Mouse (Mus musculus) liver, embryonic 14.5 days (tissue): ENCODE results near the gene Rabggta. TPM values are rescaled to one million over a fixed set of nuclear protein-coding genes. Genes with fewer than 3 reads are reported as not detected.
A peak's percentile ranks its signal among the peaks of the same experiment; 100 is the strongest.
"Not testable (repeated sequence)": the region's sequence is repeated elsewhere in the genome, so short reads cannot be mapped to it uniquely, and the experiment has no call there.

ENCODE experiments used
- ATAC-seq: fragments of 200-750 bp; cut with Nextera tagmentation; 2 replicates; pipeline ENCODE4 v1.8.0; 2017; ENCODE audit warnings: moderate number of reproducible peaks, mild to moderate bottlenecking, moderate library complexity; ENCODE audit not compliant: insufficient read depth
- DNase-seq, 3 experiments: peaks; one replicate each; pipeline ENCODE4 v3.0.0-alpha.2; 2012 to 2013; ENCODE audit warnings: low read depth in 3 of 3, low spot score in 3 of 3
- H3K27ac ChIP-seq: fragments of 300-500 bp; sonication (generic); 2 replicates; pipeline ENCODE4 v1.5.1; 2014; ENCODE audit warnings: moderate library complexity, mild to moderate bottlenecking, control low read depth, inconsistent platforms
- H3K27me3 ChIP-seq: fragments of 300-500 bp; sonication (generic); 2 replicates; pipeline ENCODE4 v1.6.1; 2014; ENCODE audit warnings: mild to moderate bottlenecking, low read length, moderate library complexity; ENCODE audit not compliant: control insufficient read depth, insufficient read depth
- H3K36me3 ChIP-seq: fragments of 300-500 bp; sonication (generic); replicated peaks from 2 replicates; pipeline ENCODE4 v1.6.1; 2014; ENCODE audit warnings: low read depth; ENCODE audit not compliant: control insufficient read depth, insufficient read depth
- H3K4me1 ChIP-seq, 2 experiments: fragments of 200-500 bp in 1 of 2; fragments of 300-500 bp in 1 of 2; sonication (generic) in 1 of 2; replicated peaks; 2 replicates each; pipeline ENCODE4 v1.6.1; 2012 to 2014; ENCODE audit warnings: antibody characterized with exemption in 1 of 2, inconsistent platforms in 1 of 2, low read length in 1 of 2; ENCODE audit not compliant: control insufficient read depth in 2 of 2, insufficient read depth in 2 of 2
- H3K4me2 ChIP-seq: fragments of 300-500 bp; sonication (generic); 2 replicates; pipeline ENCODE4 v1.6.1; 2014; ENCODE audit warnings: low read depth, mild to moderate bottlenecking, control low read depth, moderate library complexity
- H3K4me3 ChIP-seq, 2 experiments: fragments of 200-500 bp in 1 of 2; fragments of 300-500 bp in 1 of 2; sonication (generic) in 1 of 2; 2 replicates each; pipeline ENCODE4 v1.5.1; 2012 to 2014; ENCODE audit warnings: low read depth in 2 of 2, low read length in 2 of 2, mild to moderate bottlenecking in 2 of 2, control low read depth in 1 of 2, inconsistent platforms in 1 of 2, moderate library complexity in 1 of 2; ENCODE audit not compliant: insufficient read depth in 1 of 2
- H3K9ac ChIP-seq: fragments of 300-500 bp; sonication (generic); replicated peaks from 2 replicates; pipeline ENCODE4 v1.6.1; 2014; ENCODE audit warnings: mild to moderate bottlenecking, control low read depth, moderate library complexity
- H3K9me3 ChIP-seq: fragments of 300-500 bp; sonication (generic); 2 replicates; pipeline ENCODE4 v1.6.1; 2016; ENCODE audit warnings: low read length, mixed read lengths; ENCODE audit not compliant: control insufficient read depth
- CTCF ChIP-seq: IDR thresholded peaks from 2 replicates; pipeline ENCODE4 v1.5.1; 2016; ENCODE audit warnings: antibody characterized with exemption, low read depth, control low read depth
- EP300 ChIP-seq: IDR thresholded peaks from 2 replicates; pipeline ENCODE4 v1.6.1; 2016; ENCODE audit warnings: antibody characterized with exemption, low read depth
- WGBS: fragments of 180-500 bp; shearing (Covaris S2); extraction: QIAGEN DNeasy Blood & Tissue Kit; methylation state at CpG from one replicate; pipeline ENCODE4 v1.1.7; 2014; ENCODE audit not compliant: insufficient replicate concordance; 5-methylcytosine and 5-hydroxymethylcytosine counted together
- polyA plus RNA-seq, 2 experiments: library from polyadenylated mRNA; depleted of rRNA in 1 of 2; stranded (reverse) in 1 of 2; unstranded in 1 of 2; fragments of >200 nt; fragmentation: Nextera tagmentation in 1 of 2; extraction: Ambion mirVana in 1 of 2; gene quantifications; 2 replicates each; pipeline versions ENCODE4 v1.2.1 to v1.2.3; 2012 to 2014

Rabggta gene
- polyA plus RNA-seq, 2 experiments, result 8.1 to 10.9 TPM

DNA sequence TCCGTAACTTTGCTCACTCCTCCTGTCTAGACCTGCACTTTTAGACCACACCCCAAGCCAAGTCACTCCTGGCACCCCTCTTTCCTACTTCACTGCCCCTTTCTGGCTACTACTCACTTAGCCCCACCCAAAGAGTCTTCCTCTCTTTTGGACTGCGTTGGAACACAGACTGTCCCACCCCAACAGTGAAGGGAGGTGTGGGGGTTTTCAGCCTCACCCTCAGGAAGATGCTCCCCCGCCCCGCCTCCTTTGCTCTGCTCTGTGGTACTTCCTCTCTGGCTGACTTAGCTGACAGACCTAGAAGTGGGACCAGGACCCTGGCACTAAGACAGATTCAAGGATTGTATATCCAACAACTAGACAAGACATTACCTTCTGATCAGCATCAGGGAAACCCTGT lies 43.6 kb upstream of the Rabggta start, which contains the start of gene Ltb4r1:
Gene Ltb4r1, plus strand, starts transcription at position 267 of the 400 bp plus-strand sequence.
- Histone ChIP-seq H3K27ac (no peak within 1 kb of the TSS), H3K4me3 (peak within 1 kb of the TSS in 1 of 2 experiments; percentile 7; a peak in 1 of 4 replicates), H3K9ac (no peak within 1 kb of the TSS), H3K4me1 (peaks cover 9 to 31% of the 10 kb centered on the region in 2 experiments), H3K4me2 (no peak within 1 kb of the TSS; the same call in 1 of the 2 replicates), H3K36me3 (no peaks in the 10 kb centered on the region), H3K27me3 (peaks cover 33% of the 10 kb centered on the region), H3K9me3 (no peaks in the 10 kb centered on the region)
- DNase-seq (no peak), ATAC-seq (no peak)
- TF ChIP-seq CTCF, result no peak
- WGBS, result 21% methylated on average over 4 of the region's 4 CpGs

DNA sequence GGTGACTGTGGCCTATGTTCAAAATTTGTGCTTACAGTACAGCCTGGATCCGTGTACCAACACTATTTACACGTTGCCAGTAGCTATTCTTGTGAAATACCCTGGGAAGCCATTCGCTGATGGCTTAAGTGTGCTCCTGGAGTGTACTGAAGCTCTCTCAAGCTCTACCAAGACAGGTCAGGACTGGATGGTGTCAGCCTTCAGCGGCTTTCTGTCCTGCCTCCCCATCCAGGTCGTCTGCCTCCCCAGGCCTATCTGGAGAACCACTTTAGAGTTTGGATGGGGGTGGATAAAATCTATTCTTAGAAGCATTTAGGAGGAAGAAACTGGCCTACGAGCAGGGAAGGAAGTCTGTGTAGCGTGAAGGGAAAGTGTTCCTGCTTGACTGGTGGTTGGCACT lies 41.1 kb upstream of the Rabggta start:
- 35% methylated on average over 7 of the region's 7 CpGs for WGBS
- TF ChIP-seq CTCF, result no peak
- Histone ChIP-seq H3K27me3 (peaks cover 33% of the 10 kb centered on the region), H3K9me3 (no peaks in the 10 kb centered on the region), H3K9ac (no peak overlapping the region), H3K27ac (no peak overlapping the region), H3K4me2 (peak overlapping the region; percentile 74; the same call in 1 of the 2 replicates), H3K4me3 (no peak overlapping the region), H3K4me1 (peaks cover 3 to 12% of the 10 kb centered on the region in 2 experiments), H3K36me3 (no peaks in the 10 kb centered on the region)
- DNase-seq (no peak), ATAC-seq (no peak)

DNA sequence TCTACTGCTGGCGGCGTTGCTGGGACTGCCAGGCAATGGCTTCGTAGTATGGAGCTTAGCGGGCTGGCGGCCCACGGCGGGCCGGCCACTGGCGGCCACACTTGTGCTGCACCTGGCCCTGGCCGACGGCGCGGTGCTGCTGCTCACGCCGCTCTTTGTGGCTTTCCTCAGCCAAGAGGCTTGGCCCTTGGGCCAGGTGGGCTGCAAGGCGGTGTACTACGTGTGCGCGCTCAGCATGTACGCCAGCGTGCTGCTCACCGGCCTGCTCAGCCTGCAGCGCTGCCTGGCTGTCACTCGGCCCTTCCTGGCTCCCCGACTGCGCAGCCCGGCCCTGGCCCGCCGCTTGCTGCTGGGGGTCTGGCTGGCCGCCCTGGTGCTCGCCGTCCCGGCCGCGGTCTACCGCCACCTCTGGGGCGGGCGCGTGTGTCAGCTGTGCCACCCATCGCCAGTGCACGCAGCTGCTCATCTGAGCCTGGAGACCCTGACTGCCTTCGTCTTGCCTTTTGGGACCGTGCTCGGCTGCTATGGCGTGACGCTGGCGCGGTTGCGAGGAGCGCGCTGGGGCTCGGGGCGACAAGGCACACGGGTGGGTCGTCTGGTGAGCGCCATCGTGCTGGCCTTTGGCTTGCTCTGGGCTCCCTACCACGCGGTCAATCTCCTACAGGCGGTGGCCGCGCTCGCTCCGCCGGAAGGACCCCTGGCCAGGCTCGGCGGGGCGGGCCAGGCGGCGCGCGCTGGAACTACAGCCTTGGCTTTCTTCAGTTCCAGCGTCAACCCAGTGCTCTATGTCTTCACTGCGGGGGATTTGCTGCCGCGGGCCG lies 40.1 kb upstream of the Rabggta start:
- Histone ChIP-seq H3K27ac (no peak overlapping the region), H3K9me3 (no peaks in the 10 kb centered on the region), H3K36me3 (no peaks in the 10 kb centered on the region), H3K4me1 (peaks cover 2 to 9% of the 10 kb centered on the region in 2 experiments; a peak in 3 of 4 replicates), H3K27me3 (peaks cover 31% of the 10 kb centered on the region), H3K4me3 (peak overlapping the region; percentile 29 to 48), H3K4me2 (peak overlapping the region; percentile 74), H3K9ac (peak overlapping the region; percentile 42)
- peak; percentile 30; the same call in 1 of the 2 replicates for ATAC-seq
- TF ChIP-seq EP300 (no peak), CTCF (0 out of 2 replicates have a peak, but pooled peaks have one; percentile 15)
- DNase-seq, result no peak
- WGBS, result 3% methylated on average over 77 of the region's 77 CpGs

DNA sequence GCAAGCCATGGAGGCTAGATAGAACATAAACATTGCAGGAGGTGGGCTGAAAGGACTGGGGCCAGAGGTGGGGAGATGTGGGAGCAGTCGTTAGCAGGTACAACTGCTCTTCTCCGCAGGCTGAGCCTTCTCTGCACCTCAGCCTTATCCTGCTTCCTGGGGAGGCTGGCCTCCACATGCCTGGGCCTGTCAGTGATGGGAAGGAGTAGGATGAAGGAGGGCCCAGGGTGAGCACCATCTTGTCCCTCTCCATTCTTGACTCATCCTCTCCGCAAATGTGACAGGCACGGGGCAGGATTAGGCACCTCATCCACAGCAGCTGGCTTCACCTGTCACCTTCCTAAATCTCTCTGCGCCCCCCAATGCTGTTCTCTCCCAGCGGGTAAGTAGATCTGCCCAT lies 39.1 kb upstream of the Rabggta start, which contains the start of gene Ltb4r2:
Gene Ltb4r2, plus strand, starts transcription at position 266 of the 400 bp plus-strand sequence.
- Histone ChIP-seq H3K27me3 (peaks cover 28% of the 10 kb centered on the region), H3K36me3 (0 out of 2 replicates have a peak, but pooled peaks cover 2% of the 10 kb centered on the region), H3K4me3 (peak within 1 kb of the TSS; percentile 29 to 48), H3K27ac (no peak within 1 kb of the TSS), H3K4me2 (peak within 1 kb of the TSS; percentile 74), H3K4me1 (peaks cover 2 to 7% of the 10 kb centered on the region in 2 experiments; a peak in 3 of 4 replicates), H3K9ac (peak within 1 kb of the TSS; percentile 42), H3K9me3 (no peaks in the 10 kb centered on the region)
- DNase-seq (no peak), ATAC-seq (no peak)
- 83% methylated on average over 6 of the region's 6 CpGs for WGBS
- no peak for TF ChIP-seq EP300
- TF ChIP-seq CTCF, result no peak

DNA sequence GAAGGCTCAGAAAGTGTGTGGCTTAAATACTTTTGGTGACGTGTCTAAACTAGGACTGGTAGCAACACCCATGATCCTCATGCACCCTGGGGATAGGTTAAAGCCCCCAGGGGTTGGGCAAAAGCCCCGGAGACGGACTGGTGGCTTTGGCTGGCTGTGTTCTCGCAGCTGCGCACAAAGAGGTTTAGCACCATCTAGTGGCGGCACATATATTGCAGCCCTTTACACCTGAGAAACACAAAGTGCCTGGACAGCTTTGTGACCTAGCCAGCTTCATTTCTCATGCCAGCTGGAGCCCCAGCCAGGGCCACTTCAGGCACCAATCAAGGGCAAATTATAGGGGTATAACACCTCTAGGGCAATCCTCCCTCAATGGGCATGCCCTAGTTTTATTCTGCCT lies 38.1 kb upstream of the Rabggta start:
- H3K4me1 ChIP-seq, H3K36me3 ChIP-seq, H3K4me3 ChIP-seq, H3K9ac ChIP-seq, H3K9me3 ChIP-seq, H3K27ac ChIP-seq: not testable (repeated sequence)
- DNase-seq, result peak; percentile 37 to 47 (median 39)
- 2% methylated on average over 6 of the region's 6 CpGs for WGBS
- ATAC-seq, result 0 out of 2 replicates have a peak, but pooled peaks have one; percentile 4
- TF ChIP-seq CTCF, result peak; percentile 87
- H3K4me2 ChIP-seq, result peak overlapping the region; percentile 47
- H3K27me3 ChIP-seq, result peaks cover 28% of the 10 kb centered on the region
